Mouse (Mus musculus): ENCODE results near the gene Gucd1. TPM values are rescaled to one million over a fixed set of nuclear protein-coding genes. Genes with fewer than 3 reads are reported as not detected.
"Not testable (repeated sequence)": the region's sequence is repeated elsewhere in the genome, so short reads cannot be mapped to it uniquely, and the experiment has no call there.

Gene Gucd1
- total RNA-seq, 2 experiments from 2014 or later, result 43.6 to 61.5 TPM

DNA sequence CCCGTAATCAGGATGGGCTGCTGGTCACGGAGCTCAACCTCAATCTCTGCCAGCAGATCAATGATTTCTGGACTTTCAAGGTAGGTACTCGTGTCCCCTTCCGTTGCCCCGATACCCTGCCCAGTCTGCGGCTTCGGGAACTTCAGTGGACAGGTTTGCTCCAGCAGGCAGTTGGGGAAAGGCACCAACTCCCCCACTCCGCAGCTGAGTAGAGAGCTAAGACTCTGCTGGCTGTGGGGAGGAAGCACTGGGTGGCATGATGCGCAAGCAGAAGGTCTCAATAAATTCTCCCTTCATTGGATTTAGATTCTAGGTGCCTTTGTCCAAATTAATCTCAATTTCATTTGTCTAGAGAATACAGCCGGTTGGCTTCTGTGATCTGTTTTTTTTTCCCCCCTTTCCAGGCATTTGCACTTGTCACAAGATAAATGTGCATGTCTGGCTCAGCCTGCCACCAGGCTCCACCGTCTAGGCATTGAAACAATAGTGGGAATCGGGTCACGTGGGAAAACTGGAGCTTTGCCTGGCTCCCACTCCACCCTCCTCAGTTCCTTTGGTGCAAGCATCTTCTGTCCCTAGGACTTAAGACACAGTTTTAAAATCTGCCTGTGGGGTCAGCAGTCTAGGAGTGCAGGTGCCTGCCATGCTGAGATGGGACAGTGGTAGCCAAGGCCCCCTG lies 79.5 kb downstream of the Gucd1 start:
- DNase-seq (ENCODE audit: low spot score), result no peak

DNA sequence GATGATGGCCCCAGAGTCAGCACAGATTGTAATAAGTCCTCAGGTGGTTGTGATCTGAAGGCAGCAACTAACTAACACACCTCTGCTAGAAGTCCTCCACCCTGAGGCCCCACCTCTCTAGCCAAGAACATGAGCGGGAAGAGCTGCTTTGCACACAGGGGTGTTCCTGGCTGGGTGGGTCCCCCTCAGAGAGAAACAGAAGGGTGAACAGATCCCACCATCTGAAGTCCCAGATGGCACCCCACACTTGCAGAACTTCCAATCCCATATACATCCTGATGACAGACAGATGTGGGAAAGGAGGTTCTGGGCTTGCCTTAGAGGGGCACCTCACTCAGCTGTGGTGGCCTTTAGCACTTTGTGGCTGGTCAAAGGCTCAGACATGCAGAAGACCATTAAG lies 80.5 kb downstream of the Gucd1 start:
- no peak for DNase-seq (ENCODE audit: low spot score)

DNA sequence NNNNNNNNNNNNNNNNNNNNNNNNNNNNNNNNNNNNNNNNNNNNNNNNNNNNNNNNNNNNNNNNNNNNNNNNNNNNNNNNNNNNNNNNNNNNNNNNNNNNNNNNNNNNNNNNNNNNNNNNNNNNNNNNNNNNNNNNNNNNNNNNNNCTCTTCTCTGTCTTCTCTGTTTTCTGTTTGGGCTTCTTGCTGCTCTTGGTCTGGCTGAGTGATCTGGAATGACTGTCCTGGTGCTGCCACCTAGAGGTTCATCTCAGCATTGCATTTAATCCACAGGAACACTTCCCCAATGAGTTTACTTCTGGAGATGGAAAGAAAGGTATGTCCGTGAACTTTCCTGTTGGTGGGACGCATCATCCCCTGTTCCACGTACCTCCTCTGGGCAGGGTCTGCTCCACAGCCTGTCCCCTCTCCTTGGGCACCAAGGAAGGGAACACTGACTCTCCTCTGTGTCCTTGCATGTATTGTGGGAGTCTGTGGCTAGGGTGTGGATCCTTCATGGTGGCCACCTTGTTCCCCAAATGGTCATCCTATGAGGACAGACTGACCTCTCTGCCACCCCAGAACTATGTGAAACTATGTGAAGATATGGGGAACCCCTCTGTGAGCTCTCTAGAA lies 81.1 kb downstream of the Gucd1 start:
- DNase-seq (ENCODE audit: low spot score), result peak; percentile 88

DNA sequence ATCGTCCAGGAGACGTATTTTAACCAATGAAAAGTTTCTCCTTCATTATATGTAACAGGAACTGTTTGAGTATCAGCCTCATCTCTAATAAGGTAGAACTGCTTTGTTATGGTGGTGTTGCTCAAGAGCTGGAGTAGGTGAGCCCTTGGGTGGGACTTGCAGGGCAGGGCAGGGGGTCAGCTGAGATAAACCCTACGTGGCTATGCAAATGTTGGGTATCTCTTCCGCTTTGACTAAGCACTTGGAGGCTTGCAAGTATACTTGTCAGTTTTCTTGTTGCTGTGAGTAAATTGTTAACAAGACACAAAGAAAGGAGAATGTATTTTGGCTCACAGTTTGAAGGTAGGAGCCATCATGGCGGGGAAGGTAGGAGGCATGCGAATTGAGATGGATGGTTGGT lies 87.1 kb downstream of the Gucd1 start:
- no peak for DNase-seq (ENCODE audit: low spot score)

DNA sequence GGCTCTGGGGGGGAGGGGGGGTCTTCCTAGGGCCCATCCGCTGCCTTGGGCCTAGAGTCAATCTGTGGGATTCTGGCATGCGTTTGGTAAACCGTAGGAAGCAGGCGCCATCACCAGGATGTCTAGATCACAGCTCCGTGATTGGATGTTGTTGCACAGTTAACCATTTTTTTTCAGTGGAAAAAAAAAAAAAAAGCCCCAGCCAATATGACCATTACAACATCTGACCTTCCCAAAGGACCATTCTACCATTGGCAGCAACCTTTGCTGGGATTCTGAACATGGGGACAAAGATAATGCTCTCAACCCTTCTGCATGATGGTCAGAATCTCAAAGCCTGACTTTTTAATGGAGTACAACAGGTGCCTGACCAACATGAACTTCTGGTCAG lies 87.6 kb downstream of the Gucd1 start:
- no peak for DNase-seq (ENCODE audit: low spot score)

DNA sequence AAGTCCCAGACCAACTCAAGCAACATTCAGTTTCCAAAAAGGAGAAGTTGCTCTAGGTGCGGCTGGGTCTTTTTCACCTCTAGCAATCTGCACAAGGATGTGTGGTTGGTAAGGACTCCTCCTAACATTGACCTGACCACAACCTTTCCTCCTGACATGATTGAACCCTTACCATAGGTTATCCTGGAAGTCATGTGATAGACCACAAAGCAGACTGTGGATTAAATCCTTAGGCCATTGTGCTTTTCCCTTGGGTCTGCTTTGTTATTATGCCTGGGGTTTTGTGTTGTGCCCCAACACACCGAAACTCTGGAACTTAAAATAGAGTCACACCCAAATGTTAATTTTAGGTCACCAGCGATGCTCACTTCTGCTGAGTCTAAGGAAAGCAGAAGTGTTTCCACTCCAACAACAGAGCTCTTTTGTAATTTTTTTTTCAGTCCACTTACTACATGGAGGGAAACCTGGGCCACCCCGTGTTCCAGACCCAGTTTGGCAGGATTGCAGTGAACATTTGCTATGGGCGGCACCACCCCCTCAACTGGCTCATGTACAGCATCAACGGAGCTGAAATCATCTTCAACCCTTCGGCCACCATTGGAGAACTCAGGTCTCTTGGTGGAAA lies 88.1 kb downstream of the Gucd1 start:
- no peak for DNase-seq (ENCODE audit: low spot score)

DNA sequence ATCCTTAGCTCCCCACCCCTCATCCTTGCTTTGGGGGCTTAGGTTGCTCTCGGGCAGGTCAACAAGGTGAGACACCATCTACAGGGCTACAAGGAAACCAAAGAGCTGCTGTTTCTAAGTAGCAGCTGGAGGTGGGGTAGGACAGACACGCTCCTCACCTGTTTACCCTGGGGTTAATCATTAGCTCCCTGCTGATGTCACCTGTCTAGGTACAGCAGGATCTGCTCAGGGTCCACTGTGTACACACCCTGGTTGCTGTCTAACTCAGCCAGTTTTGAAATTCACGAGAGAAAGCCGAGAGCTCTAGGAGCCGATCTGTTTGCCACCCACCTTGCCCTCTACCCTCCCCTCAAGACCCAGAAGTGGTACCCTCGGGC lies 88.8 kb downstream of the Gucd1 start:
- DNase-seq (ENCODE audit: low spot score), result no peak

DNA sequence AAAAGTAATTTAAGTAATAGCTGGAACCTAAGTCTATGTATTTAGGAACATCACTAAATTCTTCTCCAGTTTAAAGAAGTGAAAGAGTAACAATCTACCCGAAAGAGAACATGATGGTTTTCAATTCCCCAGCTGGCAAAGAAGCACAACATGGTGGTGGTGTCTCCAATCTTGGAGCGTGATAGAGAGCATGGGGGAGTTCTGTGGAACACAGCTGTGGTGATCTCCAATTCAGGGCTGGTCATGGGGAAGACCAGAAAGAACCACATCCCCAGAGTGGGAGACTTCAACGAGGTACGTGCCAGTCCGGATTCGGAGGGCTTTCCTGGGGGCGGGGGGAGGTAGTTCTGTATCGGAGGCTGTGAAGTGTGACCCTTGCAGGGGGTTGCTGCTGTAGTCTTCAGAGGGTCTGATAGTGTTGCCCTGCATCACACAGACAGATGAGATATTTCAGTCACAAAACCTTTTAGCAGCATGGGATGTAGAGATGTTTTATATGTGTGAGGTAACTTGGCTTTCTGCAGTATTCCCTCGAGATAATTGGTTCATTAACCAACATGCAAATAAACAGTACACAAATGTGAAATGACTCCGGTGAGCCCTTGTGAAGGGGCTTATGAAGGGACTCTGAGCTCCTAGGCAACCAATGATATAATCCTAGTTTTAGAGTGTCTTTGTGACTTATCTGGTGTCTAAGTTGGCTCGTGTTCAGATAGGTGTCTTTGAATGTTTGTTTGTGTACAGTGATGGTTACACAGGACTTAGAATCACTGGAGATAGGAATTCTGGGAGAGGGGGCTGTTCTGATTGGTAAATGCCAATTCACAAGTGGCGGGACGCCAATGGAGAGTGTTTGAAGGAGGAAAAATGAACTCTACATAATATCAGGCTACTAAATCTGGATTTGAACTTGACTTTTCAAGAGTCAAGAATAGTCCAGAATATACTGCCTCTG lies 89.4 kb downstream of the Gucd1 start:
- DNase-seq (ENCODE audit: low spot score), result no peak

DNA sequence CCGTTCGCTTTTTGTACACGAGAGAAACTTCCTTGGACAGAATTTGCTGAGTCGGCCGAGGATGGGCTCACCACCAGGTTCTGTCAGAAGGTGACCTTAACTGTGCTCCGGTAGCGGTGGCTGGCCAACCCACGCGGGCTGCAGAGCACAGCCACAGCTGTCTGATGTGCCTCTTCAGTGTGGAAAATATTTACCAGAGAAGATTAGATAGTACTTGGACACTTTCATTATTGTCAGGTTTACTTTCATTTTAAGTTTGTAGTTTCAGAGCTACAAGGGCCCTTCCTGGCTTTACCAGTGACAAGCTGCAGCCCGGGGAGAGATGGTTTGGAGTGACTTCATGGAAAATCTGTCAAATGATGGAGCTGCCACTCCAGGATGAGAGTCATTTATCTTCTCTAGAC lies 93.3 kb downstream of the Gucd1 start:
- no peak for DNase-seq (ENCODE audit: low spot score)

DNA sequence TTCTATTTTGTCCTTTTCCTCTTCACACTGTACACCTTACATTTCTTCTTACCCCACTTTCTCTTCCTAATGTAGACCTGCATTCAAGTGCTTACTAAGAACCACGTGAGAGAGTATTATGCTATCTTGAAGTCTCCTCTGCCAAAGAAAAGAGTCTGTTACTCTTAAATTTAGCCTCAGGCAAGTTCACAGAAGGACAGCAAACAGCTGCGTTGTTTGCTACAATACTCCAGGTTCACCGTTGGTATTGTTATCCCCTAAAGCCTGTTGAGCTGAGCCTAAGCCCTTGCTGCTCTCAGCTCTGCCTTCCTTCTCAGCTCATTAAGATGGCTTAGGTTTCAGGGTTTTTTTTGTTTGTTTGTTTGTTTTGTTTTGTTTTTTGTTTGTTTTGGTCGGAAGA lies 99.0 kb downstream of the Gucd1 start:
- DNase-seq (ENCODE audit: low spot score), result no peak

DNA sequence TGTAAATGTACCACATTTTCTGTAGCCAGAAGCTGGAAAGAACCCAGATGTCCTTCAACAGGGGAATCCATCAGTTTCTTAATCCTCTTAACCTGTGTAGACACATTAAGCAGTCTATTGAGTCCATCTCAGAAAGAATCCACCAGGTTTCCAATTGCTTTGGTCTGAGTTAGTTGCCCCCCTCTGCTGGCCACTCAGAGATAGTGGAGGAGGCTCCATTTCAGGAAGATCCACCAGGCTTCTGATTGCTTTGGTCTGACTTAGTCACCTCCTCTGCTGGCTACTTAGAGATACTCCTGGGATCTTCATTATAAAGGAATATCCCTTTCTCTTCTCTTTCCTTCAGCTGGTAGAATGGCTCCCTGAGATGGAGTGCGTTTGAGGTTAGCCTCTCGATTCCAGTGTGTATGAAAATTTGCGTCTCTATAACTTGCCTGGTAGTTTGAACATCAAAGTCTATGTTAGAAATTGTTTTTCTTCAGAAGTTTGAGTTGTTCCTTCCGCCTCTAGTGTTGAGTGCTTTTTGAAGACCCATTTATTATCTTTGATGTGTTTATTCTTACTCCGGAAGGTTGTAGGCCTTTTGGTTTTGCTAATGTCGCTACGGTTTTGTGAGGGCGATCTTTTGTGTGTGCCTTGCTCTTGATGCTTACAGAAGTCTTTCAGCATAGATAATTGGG lies 100.3 kb downstream of the Gucd1 start:
- no peak for DNase-seq (ENCODE audit: low spot score)

DNA sequence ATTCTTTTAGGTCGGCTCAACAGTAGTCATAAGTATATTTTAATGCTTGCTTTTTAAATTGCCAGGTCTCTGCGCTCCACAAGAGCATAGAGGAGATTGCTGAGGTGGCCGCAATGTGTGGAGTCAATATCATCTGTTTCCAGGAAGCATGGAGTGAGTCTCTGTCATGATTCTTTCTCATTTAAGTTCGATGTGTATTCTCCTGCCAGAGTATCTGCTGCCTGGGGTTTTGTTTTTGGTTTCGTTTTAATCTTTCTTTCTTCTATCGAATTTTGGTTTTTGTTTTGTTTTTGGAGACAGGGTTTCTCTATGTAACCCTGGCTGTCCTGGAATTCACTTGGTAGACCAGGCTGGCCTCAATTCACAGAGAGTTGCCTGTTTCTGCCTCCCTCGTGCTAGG lies 102.8 kb downstream of the Gucd1 start:
- DNase-seq (ENCODE audit: low spot score), result no peak

DNA sequence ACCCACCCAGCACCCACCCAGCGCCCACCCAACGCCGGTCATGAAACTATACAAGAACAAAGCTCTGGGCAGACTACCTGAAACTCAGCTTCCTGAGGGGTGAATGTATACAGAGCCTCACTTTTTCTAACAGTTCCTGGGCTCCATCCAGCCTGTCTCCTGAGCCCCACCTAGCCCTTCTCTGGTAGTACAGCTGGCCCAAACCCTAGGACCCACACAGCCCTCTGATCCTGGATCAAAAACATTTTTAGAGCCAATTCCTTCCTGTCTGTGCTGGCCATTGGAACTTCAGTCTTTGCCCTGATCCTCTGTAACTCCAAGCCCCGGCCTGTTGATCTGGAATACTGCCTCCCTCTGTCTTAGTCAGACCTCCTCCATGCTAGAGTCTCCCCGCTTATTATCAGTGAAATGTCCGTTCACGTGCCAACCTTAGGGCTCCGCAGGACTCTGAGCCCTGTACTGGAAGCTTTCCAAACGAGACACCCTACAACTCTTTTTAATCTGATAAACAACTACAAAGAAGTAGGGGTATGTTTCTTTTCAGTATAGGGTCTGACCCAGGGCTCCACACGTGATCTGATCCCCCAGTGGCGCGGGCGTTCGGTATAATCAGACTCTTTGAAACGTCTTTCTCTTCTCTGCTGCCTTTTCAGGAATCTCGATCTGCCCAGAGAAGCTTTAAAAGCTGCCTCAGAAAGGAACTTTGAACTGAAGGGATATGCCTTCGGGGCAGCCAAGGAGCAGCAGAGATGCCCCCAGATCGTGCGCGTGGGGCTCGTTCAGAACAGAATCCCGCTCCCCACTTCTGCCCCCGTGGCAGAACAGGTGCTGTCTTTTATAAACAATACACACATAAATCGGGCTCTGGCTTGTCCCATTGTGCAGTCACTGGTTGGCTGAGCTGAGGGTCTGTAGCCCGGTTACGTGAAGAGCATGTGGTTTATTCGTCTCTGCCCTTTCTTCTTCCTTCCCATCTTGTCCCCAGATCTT lies 105.4 kb downstream of the Gucd1 start:
- no peak for DNase-seq (ENCODE audit: low spot score)

DNA sequence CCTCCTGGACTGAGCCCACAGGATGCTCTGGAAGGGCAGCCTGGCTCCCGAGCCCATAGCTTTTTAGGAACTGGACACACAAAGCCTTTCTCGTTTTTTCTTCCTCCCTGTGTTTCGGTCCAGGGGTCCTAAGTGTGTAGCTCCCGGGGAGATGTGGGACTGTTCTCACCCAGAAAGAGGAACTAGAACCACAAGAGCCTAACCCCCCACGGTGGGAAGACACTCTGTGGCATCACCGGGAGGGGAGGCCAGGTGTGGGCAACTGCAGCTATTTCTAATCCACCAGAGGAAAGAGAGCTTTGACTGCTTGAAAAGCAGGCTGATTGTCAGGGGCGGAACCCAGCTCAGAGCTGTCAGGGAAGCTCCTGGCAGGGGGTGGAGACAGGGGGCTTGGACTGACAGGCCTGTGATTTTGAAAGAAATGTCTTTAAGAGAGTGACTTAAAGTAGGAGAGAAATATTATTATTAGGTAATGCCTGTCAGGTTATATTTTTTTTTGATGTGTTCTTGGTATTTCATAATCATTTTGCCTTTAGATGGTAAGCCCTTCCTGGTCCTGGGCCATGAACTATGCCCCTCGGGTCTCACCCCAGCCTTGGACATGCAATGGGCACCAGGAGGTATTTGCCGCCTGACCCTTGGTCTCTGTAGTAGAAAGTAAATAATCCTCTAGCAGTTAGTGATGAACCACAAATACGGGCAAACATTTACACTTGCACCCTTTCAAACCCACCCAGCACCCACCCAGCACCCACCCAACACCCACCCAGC lies 106.2 kb downstream of the Gucd1 start:
- not testable (repeated sequence) for DNase-seq (ENCODE audit: low spot score)

DNA sequence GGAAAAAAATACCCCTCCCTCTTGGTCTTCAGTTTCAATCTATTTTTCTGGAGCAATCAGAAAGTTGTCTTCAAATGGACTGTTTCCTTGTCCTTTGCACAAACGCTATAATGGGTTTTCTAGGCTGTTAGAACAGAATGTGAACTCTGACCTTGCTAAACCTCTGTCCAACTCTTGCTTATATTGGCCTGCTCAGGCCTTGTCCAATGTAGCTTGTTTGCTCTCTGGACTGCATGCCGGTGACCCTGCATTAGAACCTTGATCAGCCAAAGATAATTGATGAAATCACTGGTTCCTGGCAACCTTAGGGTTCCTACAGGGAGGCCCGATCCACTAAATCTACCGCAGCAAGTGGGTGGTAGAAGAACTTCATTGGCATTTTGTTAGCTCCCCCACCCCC lies 110.0 kb downstream of the Gucd1 start:
- DNase-seq (ENCODE audit: low spot score), result no peak

DNA sequence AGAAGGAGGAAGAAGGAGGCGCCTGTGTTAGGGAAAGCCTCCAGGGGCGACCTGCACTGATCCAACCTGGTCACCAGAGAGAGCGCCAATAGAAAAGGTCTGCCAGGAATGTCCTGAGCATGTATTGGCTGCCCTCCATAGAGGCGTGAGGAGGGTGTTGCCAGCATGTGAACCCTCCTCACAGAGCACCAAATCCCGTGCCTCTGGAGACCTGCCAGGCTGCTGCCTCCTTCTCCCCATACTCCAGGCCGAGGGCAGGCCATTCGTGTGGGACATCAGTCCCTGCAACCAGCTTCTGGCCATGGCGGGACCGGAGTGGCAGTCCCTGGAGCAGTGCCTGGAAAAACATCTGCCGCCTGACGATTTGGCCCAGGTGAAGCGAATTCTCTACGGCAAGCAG lies 111.0 kb downstream of the Gucd1 start:
- peak; percentile 9 for DNase-seq (ENCODE audit: low spot score)

DNA sequence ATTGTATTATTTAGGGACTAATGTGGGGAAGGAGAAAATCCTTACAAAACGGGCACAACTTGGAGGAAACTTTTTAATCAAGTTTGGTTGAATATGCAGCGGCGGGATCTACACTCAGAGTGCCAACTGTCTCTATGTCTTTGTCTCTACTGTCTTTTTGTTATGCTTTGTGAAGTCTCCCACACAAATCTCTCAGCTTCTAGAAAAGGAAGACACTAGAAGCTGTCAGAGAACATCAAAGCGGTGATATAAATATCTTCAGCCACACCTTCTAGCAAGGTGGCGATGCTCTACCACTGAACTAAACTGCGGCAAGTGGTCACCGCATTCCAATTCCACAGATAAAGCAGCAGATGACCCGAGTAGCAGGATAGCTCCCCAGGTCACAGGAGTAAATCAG lies 111.9 kb downstream of the Gucd1 start:
- no peak for DNase-seq (ENCODE audit: low spot score)

DNA sequence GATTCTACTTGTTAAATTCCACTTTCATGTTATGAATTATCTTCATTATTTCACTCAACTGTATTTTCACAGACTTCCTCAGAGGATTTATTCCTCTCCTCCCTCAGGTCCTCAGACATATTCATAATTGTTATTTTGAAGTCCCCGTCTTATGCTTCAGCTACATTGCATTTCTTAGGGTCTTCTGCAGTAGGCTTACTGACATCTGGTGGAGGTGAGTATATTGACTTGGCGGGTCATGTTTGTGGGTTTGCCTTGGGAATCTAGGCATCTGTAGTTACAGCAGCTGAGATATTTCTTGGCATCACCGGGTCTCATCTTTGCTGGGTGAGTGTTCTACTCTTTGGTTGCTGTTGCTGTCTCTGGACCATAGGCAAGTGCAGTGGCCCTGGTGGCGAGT lies 116.8 kb downstream of the Gucd1 start, which contains the start of gene Upb1:
Gene Upb1 (plus strand): TSS at position 158 of the 400 bp plus-strand sequence.
- no peak for DNase-seq (ENCODE audit: low spot score)

DNA sequence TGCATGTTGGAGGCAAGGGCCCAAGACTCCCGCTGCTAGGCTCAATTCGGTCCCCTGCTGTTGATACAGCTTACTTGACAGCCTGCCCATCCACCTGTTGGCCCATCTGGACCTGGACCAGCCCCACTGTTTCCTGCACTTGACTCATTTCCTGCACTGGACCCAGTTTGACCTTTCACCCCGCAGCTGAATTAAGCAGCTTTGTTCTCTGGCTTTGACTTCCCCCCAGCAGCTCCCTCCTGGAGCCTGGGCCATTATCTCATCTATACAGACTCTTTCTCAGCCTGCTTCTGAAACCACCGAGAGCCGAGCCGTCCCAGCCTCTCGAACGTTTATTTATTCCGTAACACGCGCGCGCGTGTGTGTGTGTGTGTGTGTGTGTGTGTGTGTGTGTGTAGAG lies 120.8 kb downstream of the Gucd1 start:
- DNase-seq (ENCODE audit: low spot score), result peak; percentile 13
